Mouse (Mus musculus): Measurements from ENCODE around the gene Crtc3. TPM values are rescaled to one million over a fixed set of nuclear protein-coding genes. Genes with fewer than 3 reads are reported as not detected.

The Crtc3 gene
- 21.6 and 22.9 TPM in 2 replicates for polyA plus RNA-seq (2014; fragmentation: Nextera tagmentation; extraction: Ambion mirVana)

DNA sequence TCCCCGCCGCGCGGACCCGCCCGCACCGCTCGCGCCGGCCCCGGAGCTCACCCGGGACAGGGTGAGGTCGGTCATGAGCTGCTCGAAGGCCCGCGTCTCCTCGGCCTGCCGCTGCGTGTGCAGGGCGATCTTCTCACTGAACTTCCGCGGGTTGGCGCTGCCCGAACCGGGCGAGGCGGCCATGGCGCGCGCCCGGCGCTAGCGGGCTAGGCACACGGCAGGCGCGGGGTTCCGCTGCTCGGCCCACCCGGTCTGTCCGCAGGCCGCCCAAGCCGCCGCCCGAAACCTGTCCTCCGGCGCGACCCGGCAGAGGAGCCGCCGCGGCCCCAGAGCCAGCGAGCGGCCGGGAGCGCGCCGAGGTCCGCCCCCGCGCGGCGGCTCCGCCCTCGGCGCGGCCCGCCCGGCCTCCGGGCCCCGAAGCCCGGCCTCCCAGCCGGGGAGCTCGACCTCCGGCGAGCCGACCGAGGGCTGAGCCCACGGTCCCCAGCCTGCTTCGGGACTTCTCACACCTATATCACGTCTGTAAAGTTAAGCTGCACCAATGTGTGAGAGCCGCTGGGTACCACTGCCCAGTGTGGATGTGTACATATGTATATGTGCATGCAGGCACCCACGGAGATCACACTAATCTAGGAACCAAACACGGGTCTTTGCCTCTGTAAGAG lies at the start of gene Crtc3:
TSS of gene Crtc3 (minus strand) at position 322 of the 665 bp plus-strand sequence.
- Histone ChIP-seq H3K27me3 (replicated peaks; ENCODE audit: control insufficient read depth, insufficient read depth, low read length) (no peaks in the 10 kb centered on the region), H3K9ac (ENCODE audit: low read depth, low read length) (peak within 1 kb of the TSS; percentile 96), H3K9me3 (ENCODE audit: control insufficient read depth, low read length) (no peaks in the 10 kb centered on the region), H3K27ac (replicated peaks; ENCODE audit: low read depth, low read length) (peak within 1 kb of the TSS; percentile 96), H3K4me2 (ENCODE audit: low read depth, low read length) (peak within 1 kb of the TSS; percentile 67), H3K4me1 (ENCODE audit: control insufficient read depth, insufficient read depth, low read length) (peaks cover 15% of the 10 kb centered on the region), H3K4me3 (ENCODE audit: low read depth, low read length) (peak within 1 kb of the TSS; percentile 82), H3K36me3 (ENCODE audit: control insufficient read depth, insufficient read depth, low read length) (no peaks in the 10 kb centered on the region)
- 0% methylated on average over 22 of the region's 83 CpGs for WGBS
- ATAC-seq (ENCODE audit: low read depth) = peak; percentile 92
- peak; percentile 73 for DNase-seq (ENCODE audit: low spot score)

DNA sequence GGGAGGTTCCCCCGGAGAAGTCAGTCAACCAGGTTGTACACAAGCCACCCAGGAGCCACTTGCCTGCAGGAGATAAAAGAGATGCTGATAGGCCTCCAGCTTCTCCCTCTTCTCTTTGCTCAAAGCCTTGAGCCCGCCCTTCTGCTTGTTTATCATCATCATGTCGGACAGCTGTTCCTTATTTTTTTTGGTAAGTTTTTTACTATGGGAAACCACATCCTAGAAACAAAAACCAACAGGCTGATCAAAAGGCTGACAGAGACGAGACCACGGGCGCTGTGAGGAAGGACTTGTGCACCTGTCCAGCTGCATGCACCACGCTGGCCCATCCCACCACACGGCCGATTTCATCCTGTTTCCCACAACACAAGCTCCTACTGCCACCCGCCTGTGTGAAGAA lies 47.5 kb upstream of the Crtc3 start:
- Histone ChIP-seq H3K27me3 (replicated peaks; ENCODE audit: control insufficient read depth, insufficient read depth, low read length) (no peaks in the 10 kb centered on the region), H3K9ac (ENCODE audit: low read depth, low read length) (no peak overlapping the region), H3K4me2 (ENCODE audit: low read depth, low read length) (no peak overlapping the region), H3K36me3 (ENCODE audit: control insufficient read depth, insufficient read depth, low read length) (peaks cover 79% of the 10 kb centered on the region), H3K4me1 (ENCODE audit: control insufficient read depth, insufficient read depth, low read length) (no peaks in the 10 kb centered on the region), H3K4me3 (ENCODE audit: low read depth, low read length) (no peak overlapping the region), H3K9me3 (ENCODE audit: control insufficient read depth, low read length) (no peaks in the 10 kb centered on the region), H3K27ac (replicated peaks; ENCODE audit: low read depth, low read length) (no peak overlapping the region)
- 75% methylated on average over 10 of the region's 10 CpGs for WGBS
- no peak for DNase-seq (ENCODE audit: low spot score)
- no peak for ATAC-seq (ENCODE audit: low read depth)

GRCm38 (mm10) chr7:80732986-80733385 lies 44.3 kb upstream of the Crtc3 start:
- H3K27ac ChIP-seq (replicated peaks; ENCODE audit: low read depth, low read length) = no peak overlapping the region
- H3K27me3 ChIP-seq (replicated peaks; ENCODE audit: control insufficient read depth, insufficient read depth, low read length) = no peaks in the 10 kb centered on the region
- no peaks in the 10 kb centered on the region for H3K9me3 ChIP-seq (ENCODE audit: control insufficient read depth, low read length)
- ATAC-seq (ENCODE audit: low read depth) (no peak), DNase-seq (ENCODE audit: low spot score) (no peak)
- H3K4me3 ChIP-seq (ENCODE audit: low read depth, low read length) = no peak overlapping the region
- no peak overlapping the region for H3K9ac ChIP-seq (ENCODE audit: low read depth, low read length)
- H3K36me3 ChIP-seq (ENCODE audit: control insufficient read depth, insufficient read depth, low read length) = peaks cover 72% of the 10 kb centered on the region
- H3K4me2 ChIP-seq (ENCODE audit: low read depth, low read length) = no peak overlapping the region
- H3K4me1 ChIP-seq (ENCODE audit: control insufficient read depth, insufficient read depth, low read length) = no peaks in the 10 kb centered on the region
- 78% methylated on average over 11 of the region's 11 CpGs for WGBS

DNA sequence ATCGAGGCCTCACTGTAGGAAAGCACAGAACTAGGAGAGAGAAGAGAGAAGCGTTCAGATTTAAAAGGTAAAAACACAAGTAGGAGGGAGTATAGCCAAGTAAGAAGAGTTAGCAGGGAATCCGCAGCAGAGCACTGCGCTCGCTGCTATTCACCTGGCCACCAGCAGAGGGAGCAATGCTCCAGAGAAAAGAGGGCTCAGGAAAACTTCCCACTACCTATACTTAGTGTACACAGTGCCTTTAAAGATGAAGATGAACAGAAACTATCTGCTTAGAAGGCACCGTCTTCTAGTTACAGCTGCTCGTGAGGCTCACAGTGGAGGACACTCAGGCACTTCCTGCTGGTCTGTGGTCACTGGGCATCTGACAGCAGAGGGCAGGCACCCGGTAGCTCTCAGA lies 41.0 kb upstream of the Crtc3 start:
- 29% methylated on average over 8 of the region's 8 CpGs for whole genome bisulfite sequencing
- H3K4me3 ChIP-seq (ENCODE audit: low read depth, low read length) = no peak overlapping the region
- DNase-seq (ENCODE audit: low spot score) (peak; percentile 54), ATAC-seq (ENCODE audit: low read depth) (0 out of 2 replicates have a peak, but pooled peaks have one; percentile 50)
- H3K27ac ChIP-seq (replicated peaks; ENCODE audit: low read depth, low read length) = no peak overlapping the region
- no peaks in the 10 kb centered on the region for H3K4me1 ChIP-seq (ENCODE audit: control insufficient read depth, insufficient read depth, low read length)
- no peaks in the 10 kb centered on the region for H3K9me3 ChIP-seq (ENCODE audit: control insufficient read depth, low read length)
- no peak overlapping the region for H3K4me2 ChIP-seq (ENCODE audit: low read depth, low read length)
- H3K9ac ChIP-seq (ENCODE audit: low read depth, low read length) = no peak overlapping the region
- H3K36me3 ChIP-seq (ENCODE audit: control insufficient read depth, insufficient read depth, low read length) = peaks cover 76% of the 10 kb centered on the region
- H3K27me3 ChIP-seq (replicated peaks; ENCODE audit: control insufficient read depth, insufficient read depth, low read length) = no peaks in the 10 kb centered on the region

GRCm38 (mm10) chr7:80721041-80721440 lies 32.4 kb upstream of the Crtc3 start:
- WGBS = 55% methylated on average over 9 of the region's 9 CpGs
- H3K27me3 ChIP-seq (replicated peaks; ENCODE audit: control insufficient read depth, insufficient read depth, low read length) = no peaks in the 10 kb centered on the region
- DNase-seq (ENCODE audit: low spot score) (no peak), ATAC-seq (ENCODE audit: low read depth) (no peak)
- no peaks in the 10 kb centered on the region for H3K4me1 ChIP-seq (ENCODE audit: control insufficient read depth, insufficient read depth, low read length)
- no peak overlapping the region for H3K4me3 ChIP-seq (ENCODE audit: low read depth, low read length)
- H3K36me3 ChIP-seq (ENCODE audit: control insufficient read depth, insufficient read depth, low read length) = peaks cover 84% of the 10 kb centered on the region
- no peak overlapping the region for H3K4me2 ChIP-seq (ENCODE audit: low read depth, low read length)
- H3K9me3 ChIP-seq (ENCODE audit: control insufficient read depth, low read length) = no peaks in the 10 kb centered on the region
- H3K27ac ChIP-seq (replicated peaks; ENCODE audit: low read depth, low read length) = no peak overlapping the region
- H3K9ac ChIP-seq (ENCODE audit: low read depth, low read length) = no peak overlapping the region

GRCm38 (mm10) chr7:80719582-80719981 lies 30.9 kb upstream of the Crtc3 start:
- Histone ChIP-seq H3K4me2 (ENCODE audit: low read depth, low read length) (no peak overlapping the region), H3K4me1 (ENCODE audit: control insufficient read depth, insufficient read depth, low read length) (no peaks in the 10 kb centered on the region), H3K36me3 (ENCODE audit: control insufficient read depth, insufficient read depth, low read length) (peaks cover 83% of the 10 kb centered on the region), H3K27me3 (replicated peaks; ENCODE audit: control insufficient read depth, insufficient read depth, low read length) (no peaks in the 10 kb centered on the region), H3K9me3 (ENCODE audit: control insufficient read depth, low read length) (no peaks in the 10 kb centered on the region), H3K27ac (replicated peaks; ENCODE audit: low read depth, low read length) (no peak overlapping the region), H3K4me3 (ENCODE audit: low read depth, low read length) (no peak overlapping the region), H3K9ac (ENCODE audit: low read depth, low read length) (no peak overlapping the region)
- WGBS = 97% methylated on average over 7 of the region's 7 CpGs
- DNase-seq (ENCODE audit: low spot score) (no peak), ATAC-seq (ENCODE audit: low read depth) (no peak)

GRCm38 (mm10) chr7:80719038-80719437 lies 30.4 kb upstream of the Crtc3 start:
- no peaks in the 10 kb centered on the region for H3K27me3 ChIP-seq (replicated peaks; ENCODE audit: control insufficient read depth, insufficient read depth, low read length)
- no peak overlapping the region for H3K4me2 ChIP-seq (ENCODE audit: low read depth, low read length)
- H3K27ac ChIP-seq (replicated peaks; ENCODE audit: low read depth, low read length) = no peak overlapping the region
- 86% methylated on average over 2 of the region's 2 CpGs for WGBS
- ATAC-seq (ENCODE audit: low read depth) = no peak
- H3K4me3 ChIP-seq (ENCODE audit: low read depth, low read length) = no peak overlapping the region
- no peak overlapping the region for H3K9ac ChIP-seq (ENCODE audit: low read depth, low read length)
- no peaks in the 10 kb centered on the region for H3K9me3 ChIP-seq (ENCODE audit: control insufficient read depth, low read length)
- no peak for DNase-seq (ENCODE audit: low spot score)
- H3K36me3 ChIP-seq (ENCODE audit: control insufficient read depth, insufficient read depth, low read length) = peaks cover 83% of the 10 kb centered on the region
- no peaks in the 10 kb centered on the region for H3K4me1 ChIP-seq (ENCODE audit: control insufficient read depth, insufficient read depth, low read length)

DNA sequence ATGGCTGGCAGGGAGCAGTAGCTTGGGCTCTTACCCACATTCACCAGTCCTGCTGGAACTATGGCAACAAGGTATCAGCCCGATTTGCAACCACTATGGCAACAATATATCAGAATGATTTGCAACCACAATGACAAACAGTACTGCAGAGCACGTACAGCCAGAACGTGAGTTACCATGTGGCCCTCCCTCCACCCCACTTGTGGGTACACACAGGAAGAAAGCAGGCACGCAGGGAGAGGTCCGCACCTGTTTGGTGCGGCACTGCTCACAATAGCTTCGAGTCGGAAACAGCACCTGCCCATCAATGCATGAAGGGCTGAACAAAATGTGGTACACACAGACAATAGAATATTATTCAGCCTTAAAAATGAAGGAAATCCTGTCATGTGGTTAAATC lies 29.8 kb upstream of the Crtc3 start:
- H3K9ac ChIP-seq (ENCODE audit: low read depth, low read length) = no peak overlapping the region
- no peaks in the 10 kb centered on the region for H3K4me1 ChIP-seq (ENCODE audit: control insufficient read depth, insufficient read depth, low read length)
- no peak for DNase-seq (ENCODE audit: low spot score)
- H3K27ac ChIP-seq (replicated peaks; ENCODE audit: low read depth, low read length) = no peak overlapping the region
- WGBS = 89% methylated on average over 8 of the region's 8 CpGs
- no peaks in the 10 kb centered on the region for H3K9me3 ChIP-seq (ENCODE audit: control insufficient read depth, low read length)
- no peak overlapping the region for H3K4me2 ChIP-seq (ENCODE audit: low read depth, low read length)
- H3K27me3 ChIP-seq (replicated peaks; ENCODE audit: control insufficient read depth, insufficient read depth, low read length) = no peaks in the 10 kb centered on the region
- peaks cover 83% of the 10 kb centered on the region for H3K36me3 ChIP-seq (ENCODE audit: control insufficient read depth, insufficient read depth, low read length)
- no peak overlapping the region for H3K4me3 ChIP-seq (ENCODE audit: low read depth, low read length)
- ATAC-seq (ENCODE audit: low read depth) = no peak; the same call in 1 of the 2 replicates

DNA sequence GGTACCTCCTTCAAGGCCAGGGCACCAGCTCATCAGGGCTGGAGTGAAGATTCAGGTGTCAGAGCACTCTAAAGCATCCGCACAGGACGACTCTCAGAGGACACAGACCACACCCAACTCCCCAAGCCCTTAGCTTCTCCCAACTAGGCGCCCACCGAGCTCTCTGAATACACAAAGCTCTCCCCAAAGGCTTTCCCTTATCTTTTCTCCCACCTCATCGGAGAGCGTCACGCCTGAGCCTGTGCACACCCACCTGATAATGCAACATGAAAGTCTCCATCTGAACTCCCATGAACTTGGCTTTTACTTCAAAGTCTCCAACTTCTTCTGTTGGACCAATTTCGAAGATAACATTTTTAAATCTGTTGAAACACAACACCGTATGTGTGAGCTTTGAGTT lies 28.1 kb upstream of the Crtc3 start:
- DNase-seq (ENCODE audit: low spot score) = no peak
- Histone ChIP-seq H3K36me3 (ENCODE audit: control insufficient read depth, insufficient read depth, low read length) (peaks cover 80% of the 10 kb centered on the region), H3K4me1 (ENCODE audit: control insufficient read depth, insufficient read depth, low read length) (no peaks in the 10 kb centered on the region), H3K9ac (ENCODE audit: low read depth, low read length) (no peak overlapping the region), H3K4me2 (ENCODE audit: low read depth, low read length) (no peak overlapping the region), H3K4me3 (ENCODE audit: low read depth, low read length) (no peak overlapping the region), H3K27me3 (replicated peaks; ENCODE audit: control insufficient read depth, insufficient read depth, low read length) (no peaks in the 10 kb centered on the region), H3K9me3 (ENCODE audit: control insufficient read depth, low read length) (no peaks in the 10 kb centered on the region), H3K27ac (replicated peaks; ENCODE audit: low read depth, low read length) (no peak overlapping the region)
- 88% methylated on average over 9 of the region's 9 CpGs for WGBS
- ATAC-seq (ENCODE audit: low read depth) = no peak

Measured in embryonic facial prominence, embryonic 14.5 days (tissue).